Mouse (Mus musculus): Measurements from ENCODE around the gene Tdp2. TPM values are rescaled to one million over a fixed set of nuclear protein-coding genes. Genes with fewer than 3 reads are reported as not detected.

The Tdp2 gene
- total RNA-seq (2023) = 10 to 100 TPM; 72.5 to 75.5 TPM

DNA sequence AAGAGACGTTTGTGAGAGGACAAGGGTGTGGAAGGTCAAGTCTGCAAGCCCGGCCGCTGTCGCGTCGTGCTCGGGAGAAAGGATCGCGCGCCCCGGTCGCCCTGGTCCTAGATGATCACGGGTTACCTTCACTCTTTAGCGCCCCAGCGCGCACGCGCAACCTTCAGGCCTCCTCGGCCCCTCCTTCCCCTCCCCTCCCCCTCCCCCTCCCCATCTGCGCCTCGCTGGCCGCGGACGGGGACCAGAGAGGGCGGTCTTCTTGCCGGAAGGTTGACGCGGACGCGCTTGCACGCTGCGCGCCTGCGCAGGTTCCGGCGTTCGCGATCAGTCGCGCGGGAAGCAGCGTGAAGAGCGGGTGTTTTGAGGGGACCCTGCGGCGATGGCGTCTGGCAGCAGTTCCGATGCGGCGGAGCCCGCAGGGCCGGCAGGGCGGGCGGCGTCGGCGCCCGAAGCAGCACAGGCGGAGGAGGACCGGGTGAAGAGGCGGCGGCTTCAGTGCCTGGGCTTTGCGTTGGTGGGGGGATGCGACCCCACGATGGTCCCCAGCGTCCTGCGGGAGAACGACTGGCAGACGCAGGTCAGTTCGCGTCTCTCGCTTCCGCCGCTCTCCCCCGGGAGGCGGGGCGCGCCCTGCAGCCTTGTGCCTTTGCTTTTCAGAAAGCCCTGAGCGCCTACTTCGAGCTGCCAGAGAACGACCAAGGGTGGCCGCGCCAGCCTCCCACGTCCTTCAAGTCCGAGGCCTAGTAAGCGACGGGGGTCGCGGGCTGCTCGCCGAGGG, at the start of gene Tdp2, which contains the start of gene Acot13:
Gene Tdp2 (plus strand): TSS at position 327 of the 778 bp plus-strand sequence.
Gene Acot13 (minus strand): TSS at position 188 of the 778 bp plus-strand sequence.

DNA sequence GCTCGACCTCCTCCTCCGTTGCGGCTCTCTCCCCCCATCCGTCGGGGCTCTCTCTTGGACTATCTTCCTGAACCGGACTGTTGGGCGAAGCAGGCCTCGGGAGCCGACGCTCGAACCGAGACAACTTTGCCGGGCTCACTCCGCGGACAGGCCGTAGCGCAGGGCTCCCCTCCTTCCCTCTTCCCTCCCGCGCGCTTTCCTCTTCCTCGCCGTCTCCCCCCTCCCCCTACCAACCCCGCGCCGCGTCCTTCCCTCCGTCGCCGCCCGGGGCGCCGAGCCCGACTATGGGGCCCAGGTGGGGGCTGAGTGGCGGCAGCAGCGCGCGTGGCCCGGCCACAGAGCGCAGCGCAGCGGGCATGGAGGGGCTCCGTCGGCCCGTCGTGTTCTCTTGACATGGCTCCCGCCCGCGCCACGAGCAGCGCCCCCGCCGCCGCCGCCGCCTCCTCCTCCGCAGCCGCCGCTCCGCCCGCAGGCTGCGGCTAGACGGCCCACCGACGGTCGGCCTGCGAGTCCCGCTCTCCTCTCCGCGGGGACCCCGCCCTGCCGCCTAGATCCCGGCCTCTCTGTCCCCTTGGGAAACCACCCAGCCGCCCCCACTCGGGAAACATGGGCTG, 30.1 kb upstream of the Tdp2 start, which contains the start of gene BC005537:
Gene BC005537 (plus strand): TSS at position 350 of the 614 bp plus-strand sequence.

DNA sequence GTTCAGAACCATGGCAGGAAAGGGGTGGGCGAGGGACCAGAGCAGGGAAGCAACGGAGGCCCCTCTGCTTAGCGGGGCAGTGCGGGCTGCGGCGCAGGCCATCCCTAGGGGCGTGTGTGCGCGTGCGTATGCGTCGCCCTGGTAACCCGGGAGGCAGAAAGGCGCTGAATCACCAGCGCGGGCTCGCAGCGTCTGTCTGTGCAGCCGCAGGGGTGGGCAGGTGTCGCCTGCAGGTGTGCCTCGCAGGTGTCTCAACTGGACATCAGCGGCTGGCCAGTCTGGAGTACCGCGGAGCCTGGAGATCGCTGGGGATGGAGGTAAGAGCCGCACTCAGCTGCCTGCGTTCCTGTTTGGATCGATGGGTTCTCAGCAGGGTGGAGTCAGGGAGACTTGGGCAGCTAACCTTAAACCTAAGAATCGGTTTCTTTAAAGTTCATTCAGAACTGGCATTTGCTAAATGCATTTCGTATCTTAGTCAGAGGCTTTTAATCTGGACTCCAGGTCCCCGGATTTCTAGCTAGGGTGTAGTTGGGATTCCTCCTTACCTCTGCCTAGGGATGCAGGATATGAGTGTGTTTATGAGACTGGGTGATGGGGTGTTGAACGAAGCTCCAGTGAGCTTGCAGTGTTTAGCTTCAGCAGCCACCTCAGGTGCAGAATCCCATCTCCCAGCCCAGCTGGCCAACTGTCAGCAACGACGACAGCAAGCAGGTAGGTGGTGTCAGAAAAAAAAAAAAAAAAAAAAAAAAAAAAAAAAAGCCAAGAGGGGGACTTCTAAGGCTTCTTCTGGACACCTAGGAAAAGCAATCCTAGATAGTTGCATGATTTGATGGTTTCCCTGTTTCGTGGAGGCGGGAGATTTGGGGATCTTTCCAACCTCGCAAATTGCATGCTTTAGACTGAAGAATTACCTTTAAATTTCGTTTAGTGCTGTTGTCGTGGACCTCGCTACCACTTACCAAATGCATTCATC, 13.8 kb downstream of the Tdp2 start, which contains the start of gene D130043K22Rik:
Gene D130043K22Rik (plus strand): TSS at position 153 of the 973 bp plus-strand sequence.

Other genes with a start within 250 kb of the Tdp2 start
- gene Ripor2, start 249.5 kb upstream of the Tdp2 start, total RNA-seq (2023) = 100 to 1,000 TPM; 567 to 576 TPM
- gene Armh2, start 90.4 kb upstream of the Tdp2 start, total RNA-seq (2023) = 1 to 10 TPM in 1 of 2 experiments, not detected in 1; 1.3 TPM
- 10 to 100 TPM in 1 of 2 experiments, 1 to 10 TPM in 1; 6.7 to 15.4 TPM for gene Gmnn, start 69.8 kb upstream of the Tdp2 start, total RNA-seq (2023)
- gene BC005537, start 30.0 kb upstream of the Tdp2 start, total RNA-seq (2023) = 100 to 1,000 TPM; 176 to 180 TPM
- gene Acot13, start 139 bp upstream of the Tdp2 start, total RNA-seq (2023) = 10 to 100 TPM; 15.1 to 16.5 TPM
- gene D130043K22Rik, start 13.5 kb downstream of the Tdp2 start, total RNA-seq (2023) = not detected
- gene Aldh5a1, start 106.0 kb downstream of the Tdp2 start, total RNA-seq (2023) = under 1 TPM; 0.09 to 0.17 TPM
- gene Gpld1, start 111.5 kb downstream of the Tdp2 start, total RNA-seq (2023) = not detected
- gene Mrs2, start 188.7 kb downstream of the Tdp2 start, total RNA-seq (2023) = 10 to 100 TPM; 46.7 to 51.3 TPM
- gene Dcdc2a, start 224.3 kb downstream of the Tdp2 start, total RNA-seq (2023) = not detected